ENCODE assay signal across 16 mouse cellular contexts in the genomic region with DNA sequence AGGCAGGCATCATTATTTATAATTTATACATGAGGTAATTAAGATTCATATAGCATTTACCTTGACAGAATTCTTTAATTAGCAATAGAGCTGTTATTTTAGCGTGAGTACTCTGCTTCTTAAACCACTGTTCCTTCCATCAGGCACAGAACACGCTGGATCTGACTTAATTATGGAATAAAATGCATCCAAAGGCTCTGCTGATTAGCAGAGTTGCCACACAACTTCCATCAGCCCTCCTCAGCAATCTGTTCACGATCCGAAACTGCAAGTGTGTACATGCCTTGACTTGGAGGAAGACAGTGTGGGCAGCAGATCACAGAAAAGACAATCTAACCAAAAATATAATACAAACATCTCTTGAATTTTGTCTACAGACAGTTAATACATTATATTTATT.
DNase-seq lines count a peak whose midpoint lies in the region; TF ChIP-seq lines count a peak whose summit lies in the region.
"Had no signal": no experiment of that assay in that cellular context is flagged by ENCODE, and none has a peak within 500 bp of the region (broad histone marks: within the 10 kb centered on the region; RNA-seq: fewer than 3 reads in every experiment).

No protein-coding gene starts in this region.

- no peak for TF ChIP-seq POLR2A in brain, embryonic 14.5 days (IDR thresholded peaks at IDR 0.05; ENCODE audit: borderline replicate concordance, extremely low read depth, insufficient read depth, insufficient read length, poor library complexity, severe bottlenecking)

- TF ChIP-seq CTCF in brain, embryonic 14.5 days (IDR thresholded peaks at IDR 0.05; ENCODE audit: borderline replicate concordance, extremely low read depth, insufficient read depth, insufficient read length): no peak

- peak; percentile 11 for DNase-seq in layer of hippocampus, adult 11-12 months (ENCODE audit: low spot score)
- no peak for DNase-seq in layer of hippocampus, postnatal 25 days (ENCODE audit: extremely low spot score in 1 of 2, low spot score in 1 of 2)
- DNase-seq in brain, adult 2 months (ENCODE audit: low read depth, low spot score): peak; percentile 38
- peak; percentile 58 for DNase-seq in brain, embryonic 14.5 days (ENCODE audit: low read depth)
- peak; percentile 13 for DNase-seq in layer of hippocampus, adult 9-11 months
- no peak for DNase-seq in urinary bladder, adult 2 months (ENCODE audit: low spot score)
- DNase-seq: adrenal gland, adult 8-10 months; adrenal gland, postnatal 25 days; cerebellum, adult 11 months; cerebellum, adult 2 months; cerebellum, adult 9-11 months; cerebellum, postnatal 25 days; gastrocnemius, postnatal 25 days; heart, adult 18-20 months; heart, postnatal 10 days; heart, postnatal 36 days had no signal

Comparison
In these comparisons a context has a peak if more than half of its experiments do, and no peak if none do; other contexts are left out.
1. DNase-seq: peak in layer of hippocampus, adult 11-12 months (single experiment), brain, adult 2 months (single experiment), brain, embryonic 14.5 days (single experiment) and layer of hippocampus, adult 9-11 months (single experiment); none in layer of hippocampus, postnatal 25 days (0 of 2) and urinary bladder, adult 2 months (single experiment).